Mouse (Mus musculus) bone marrow macrophage, adult 2 months (primary cell): ENCODE measurements around the gene Fsd1.

ENCODE experiments used
- CTCF ChIP-seq: IDR thresholded peaks from 2 replicates; pipeline ENCODE4 v1.5.1; 2012; ENCODE audit warnings: low read depth, mild to moderate bottlenecking, low read length, moderate library complexity
- POLR2A ChIP-seq: IDR thresholded peaks from 2 replicates; pipeline ENCODE4 v1.6.1; 2012; ENCODE audit warnings: mild to moderate bottlenecking, low read depth, low read length, borderline replicate concordance

DNA sequence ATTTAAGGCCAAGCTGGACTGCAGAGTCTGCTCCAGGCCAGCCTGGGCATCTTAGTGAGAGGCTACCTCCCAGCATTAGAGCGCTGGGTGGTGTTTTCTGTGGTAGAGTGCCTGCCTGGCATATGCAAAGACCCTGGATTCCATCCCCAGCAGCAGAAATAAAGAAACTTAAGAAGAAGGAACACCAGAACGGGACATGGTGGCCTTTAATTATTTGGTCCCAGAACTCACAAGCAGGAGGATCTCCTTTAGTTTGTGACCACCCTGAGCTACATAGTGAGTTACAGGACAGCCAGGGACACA lies 27.8 kb upstream of the Fsd1 start:
- TF ChIP-seq POLR2A (no peak), CTCF (no peak)
